Mouse (Mus musculus) CD8-positive naive resting alpha-beta T cell, adult 57 days (primary cell): ENCODE measurements around the gene Olfr585. TPM values are rescaled to one million over a fixed set of nuclear protein-coding genes. Genes with fewer than 3 reads are reported as not detected.

Experiments
- total RNA-seq: library from RNA; stranded (reverse); gene quantifications from one replicate; pipeline ENCODE4 v1.2.4, GENCODE M21; 2023

Gene Olfr585
- not detected for total RNA-seq

GRCm38 (mm10) chr7:103097420-103097819, at the start of gene Olfr585:
Gene Olfr585, plus strand, starts transcription at chr7:103097720.

DNA sequence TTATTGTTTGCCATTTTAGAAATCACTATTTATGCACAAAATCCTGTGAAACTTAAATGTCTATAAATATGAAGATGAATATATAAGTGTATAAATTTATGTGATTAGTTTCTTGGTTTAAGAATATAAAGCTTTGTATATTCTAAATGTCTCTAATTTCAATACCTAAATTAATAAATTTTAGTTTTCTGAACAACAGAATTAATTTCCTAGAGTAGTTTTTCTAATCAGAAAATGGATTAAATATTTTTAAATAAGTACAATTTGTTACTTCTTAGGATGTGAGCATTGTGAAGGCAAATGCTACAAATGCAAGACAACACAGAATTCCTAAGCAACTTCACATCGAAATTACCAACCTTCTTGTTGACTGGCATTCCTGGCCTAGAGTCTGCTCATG, 46.5 kb upstream of the Olfr585 start, which contains the start of gene Olfr583:
Gene Olfr583 (plus strand): TSS at position 301 of the 400 bp plus-strand sequence.

GRCm38 (mm10) chr7:103081585-103081984, 15.9 kb upstream of the Olfr585 start, which contains the start of gene Olfr584:
Gene Olfr584, plus strand, starts transcription at chr7:103081885.

GRCm38 (mm10) chr7:103125538-103125937, 28.0 kb downstream of the Olfr585 start, which contains the start of gene Olfr586:
Gene Olfr586, minus strand, starts transcription at chr7:103125638.

DNA sequence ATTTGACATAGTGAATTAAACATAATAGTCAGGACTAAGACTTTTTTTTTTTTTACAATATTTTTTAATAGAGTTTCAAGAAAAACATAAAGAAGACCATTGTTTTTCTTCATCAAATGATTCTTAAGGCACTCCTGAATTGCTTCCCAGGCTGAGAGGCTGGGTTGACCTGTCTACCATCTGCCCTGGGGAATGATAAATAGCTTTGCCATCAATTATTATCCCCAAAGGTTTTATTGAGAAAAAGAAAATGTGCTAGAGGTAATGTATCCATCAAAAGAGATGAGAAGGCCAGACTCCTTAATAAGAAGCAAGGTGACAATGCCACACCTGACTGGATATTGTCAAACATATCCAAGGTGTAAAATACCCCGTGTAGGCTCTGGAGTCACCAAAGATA, 43.1 kb downstream of the Olfr585 start, which contains the start of gene Olfr588-ps1:
Gene Olfr588-ps1 (plus strand): TSS at position 301 of the 400 bp plus-strand sequence.

Other genes starting within 250 kb of the Olfr585 start
- not detected for gene Olfr566, start 239.0 kb upstream of the Olfr585 start, total RNA-seq
- not detected for gene Olfr568, start 220.6 kb upstream of the Olfr585 start, total RNA-seq
- gene Olfr569, start 206.8 kb upstream of the Olfr585 start, total RNA-seq = not detected
- gene Olfr570, start 203.1 kb upstream of the Olfr585 start, total RNA-seq = not detected
- gene Olfr571, start 180.2 kb upstream of the Olfr585 start, total RNA-seq = not detected
- not detected for gene Olfr572, start 173.3 kb upstream of the Olfr585 start, total RNA-seq
- gene Olfr573-ps1, start 155.1 kb upstream of the Olfr585 start, total RNA-seq = not detected
- gene Olfr574, start 149.3 kb upstream of the Olfr585 start, total RNA-seq = not detected
- gene Olfr575, start 138.9 kb upstream of the Olfr585 start, total RNA-seq = not detected
- gene Olfr576, start 135.1 kb upstream of the Olfr585 start, total RNA-seq = not detected
- not detected for gene Olfr577, start 121.8 kb upstream of the Olfr585 start, total RNA-seq
- gene Olfr578, start 108.4 kb upstream of the Olfr585 start, total RNA-seq = not detected
- gene Olfr582, start 59.7 kb upstream of the Olfr585 start, total RNA-seq = not detected
- gene Olfr583, start 46.4 kb upstream of the Olfr585 start, total RNA-seq = not detected
- not detected for gene Olfr584, start 15.8 kb upstream of the Olfr585 start, total RNA-seq
- gene Olfr586, start 27.9 kb downstream of the Olfr585 start, total RNA-seq = not detected
- gene Olfr588-ps1, start 43.2 kb downstream of the Olfr585 start, total RNA-seq = not detected
- not detected for gene Olfr589, start 58.6 kb downstream of the Olfr585 start, total RNA-seq
- gene Olfr591, start 80.6 kb downstream of the Olfr585 start, total RNA-seq = not detected
- not detected for gene Olfr592, start 87.1 kb downstream of the Olfr585 start, total RNA-seq
- not detected for gene Olfr593, start 114.1 kb downstream of the Olfr585 start, total RNA-seq
- gene Olfr594, start 119.3 kb downstream of the Olfr585 start, total RNA-seq = not detected
- gene Usp17ld, start 154.8 kb downstream of the Olfr585 start, total RNA-seq = not detected
- not detected for gene Olfr596, start 207.9 kb downstream of the Olfr585 start, total RNA-seq
- not detected for gene Olfr597, start 218.6 kb downstream of the Olfr585 start, total RNA-seq
- not detected for gene Olfr598, start 225.8 kb downstream of the Olfr585 start, total RNA-seq
- gene Olfr599, start 238.2 kb downstream of the Olfr585 start, total RNA-seq = not detected